Mouse (Mus musculus): ENCODE data around the gene Calm2. TPM values are rescaled to one million over a fixed set of nuclear protein-coding genes. Genes with fewer than 3 reads are reported as not detected.

Gene Calm2
- polyA plus RNA-seq, 1 experiment: 271 TPM

- no peaks in the 10 kb centered on the region for H3K79me2 ChIP-seq (ENCODE audit: control insufficient read depth, insufficient read depth)
- no peak overlapping the region for H3K4me3 ChIP-seq
- H3K4me2 ChIP-seq (ENCODE audit: low read depth): no peak overlapping the region
- H3ac ChIP-seq (ENCODE audit: control insufficient read depth, insufficient read length): no peak overlapping the region
- no peaks in the 10 kb centered on the region for H3K27me3 ChIP-seq (ENCODE audit: control insufficient read depth, insufficient read depth, insufficient read length)
- TF ChIP-seq MYOD1 (IDR thresholded peaks at IDR 0.05; ENCODE audit: control insufficient read depth in 1 of 3, insufficient read length in 2 of 3, low read depth in 2 of 3): no peak
- TF ChIP-seq TCF3 (IDR thresholded peaks at IDR 0.05; ENCODE audit: insufficient read length, low read depth): no peak
- TF ChIP-seq POLR2AphosphoS2 (IDR thresholded peaks at IDR 0.05; ENCODE audit: insufficient read length, low read depth): no peak
- TF ChIP-seq CEBPB (IDR thresholded peaks at IDR 0.05; ENCODE audit: insufficient read depth, poor library complexity, severe bottlenecking): no peak
- no peak for TF ChIP-seq SRF (IDR thresholded peaks at IDR 0.05; ENCODE audit: control insufficient read depth, insufficient read length, low read depth)
- TF ChIP-seq MYOG (IDR thresholded peaks at IDR 0.05; ENCODE audit: control insufficient read depth in 1 of 3, insufficient read depth in 1 of 3, insufficient read length in 2 of 3, low read depth in 2 of 3): no peak
- TF ChIP-seq E2F4 (IDR thresholded peaks at IDR 0.05; ENCODE audit: insufficient read depth): no peak
- TF ChIP-seq TCF12 (IDR thresholded peaks at IDR 0.05; ENCODE audit: insufficient read depth, poor library complexity, severe bottlenecking): no peak
- TF ChIP-seq USF1 (IDR thresholded peaks at IDR 0.05; ENCODE audit: low read depth): no peak
- TF ChIP-seq REST (IDR thresholded peaks at IDR 0.05; ENCODE audit: insufficient read depth, insufficient read length): no peak
- TF ChIP-seq POLR2A (IDR thresholded peaks at IDR 0.05; ENCODE audit: insufficient read length, low read depth): no peak
- no peaks in the 10 kb centered on the region for H3K36me3 ChIP-seq (ENCODE audit: control insufficient read depth, insufficient read depth)
These were observed 24.1 kb upstream of the Calm2 start for GRCm38 (mm10) chr17:87470797-87471196.

- TF ChIP-seq MYOD1 (IDR thresholded peaks at IDR 0.05; ENCODE audit: control insufficient read depth in 1 of 3, insufficient read length in 2 of 3, low read depth in 2 of 3) (no peak), MAX (IDR thresholded peaks at IDR 0.05; ENCODE audit: low read depth) (no peak), POLR2A (IDR thresholded peaks at IDR 0.05; ENCODE audit: insufficient read length, low read depth) (no peak), TCF3 (IDR thresholded peaks at IDR 0.05; ENCODE audit: insufficient read length, low read depth) (no peak), SRF (IDR thresholded peaks at IDR 0.05; ENCODE audit: control insufficient read depth, insufficient read length, low read depth) (no peak), POLR2AphosphoS2 (IDR thresholded peaks at IDR 0.05; ENCODE audit: insufficient read length, low read depth) (no peak), REST (IDR thresholded peaks at IDR 0.05; ENCODE audit: insufficient read depth, insufficient read length) (no peak), MYOG (IDR thresholded peaks at IDR 0.05; ENCODE audit: control insufficient read depth in 1 of 3, insufficient read depth in 1 of 3, insufficient read length in 2 of 3, low read depth in 2 of 3) (no peak), TCF12 (IDR thresholded peaks at IDR 0.05; ENCODE audit: insufficient read depth, poor library complexity, severe bottlenecking) (no peak), CEBPB (IDR thresholded peaks at IDR 0.05; ENCODE audit: insufficient read depth, poor library complexity, severe bottlenecking) (no peak), E2F4 (IDR thresholded peaks at IDR 0.05; ENCODE audit: insufficient read depth) (no peak)
- H3K36me3 ChIP-seq (ENCODE audit: control insufficient read depth, insufficient read depth): no peaks in the 10 kb centered on the region
- H3K4me3 ChIP-seq: no peak overlapping the region
- H3ac ChIP-seq (ENCODE audit: control insufficient read depth, insufficient read length): no peak overlapping the region
- no peaks in the 10 kb centered on the region for H3K79me2 ChIP-seq (ENCODE audit: control insufficient read depth, insufficient read depth)
- H3K27me3 ChIP-seq (ENCODE audit: control insufficient read depth, insufficient read depth, insufficient read length): no peaks in the 10 kb centered on the region
- H3K4me2 ChIP-seq (ENCODE audit: low read depth): no peak overlapping the region
These were observed 23.5 kb upstream of the Calm2 start for GRCm38 (mm10) chr17:87470282-87470681.

DNA sequence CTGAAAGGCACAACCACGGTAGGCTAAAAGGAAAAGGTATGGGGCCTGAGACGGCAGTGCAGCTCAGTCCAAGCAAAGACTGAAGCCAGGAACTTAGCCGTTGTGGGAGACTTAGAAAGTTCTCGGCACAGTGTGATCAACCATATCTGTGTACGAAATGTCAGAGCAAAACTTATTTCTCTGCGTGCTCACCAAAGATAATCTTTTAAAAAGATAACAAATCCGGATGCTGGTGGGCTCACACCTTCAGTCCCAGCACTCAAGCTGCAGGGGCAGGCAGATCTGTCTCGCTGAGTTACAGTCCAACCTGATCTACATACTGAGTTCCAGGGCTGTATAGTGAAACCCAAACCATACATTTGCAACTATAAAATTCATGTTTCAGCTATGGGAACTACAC is 22.7 kb upstream of the Calm2 start:
- Histone ChIP-seq H3K36me3 (ENCODE audit: control insufficient read depth, insufficient read depth) (no peaks in the 10 kb centered on the region), H3K4me3 (no peak overlapping the region), H3ac (ENCODE audit: control insufficient read depth, insufficient read length) (no peak overlapping the region), H3K27me3 (ENCODE audit: control insufficient read depth, insufficient read depth, insufficient read length) (no peaks in the 10 kb centered on the region), H3K79me2 (ENCODE audit: control insufficient read depth, insufficient read depth) (no peaks in the 10 kb centered on the region), H3K4me2 (ENCODE audit: low read depth) (no peak overlapping the region)
- no peak for TF ChIP-seq TCF3 (IDR thresholded peaks at IDR 0.05; ENCODE audit: insufficient read length, low read depth)
- no peak for TF ChIP-seq SRF (IDR thresholded peaks at IDR 0.05; ENCODE audit: control insufficient read depth, insufficient read length, low read depth)
- no peak for TF ChIP-seq MAX (IDR thresholded peaks at IDR 0.05; ENCODE audit: low read depth)
- no peak for TF ChIP-seq USF1 (IDR thresholded peaks at IDR 0.05; ENCODE audit: low read depth)
- no peak for TF ChIP-seq TCF12 (IDR thresholded peaks at IDR 0.05; ENCODE audit: insufficient read depth, poor library complexity, severe bottlenecking)
- no peak for TF ChIP-seq MYOD1 (IDR thresholded peaks at IDR 0.05; ENCODE audit: control insufficient read depth in 1 of 3, insufficient read length in 2 of 3, low read depth in 2 of 3)
- TF ChIP-seq REST (IDR thresholded peaks at IDR 0.05; ENCODE audit: insufficient read depth, insufficient read length): no peak
- no peak for TF ChIP-seq POLR2AphosphoS2 (IDR thresholded peaks at IDR 0.05; ENCODE audit: insufficient read length, low read depth)
- no peak for TF ChIP-seq CEBPB (IDR thresholded peaks at IDR 0.05; ENCODE audit: insufficient read depth, poor library complexity, severe bottlenecking)
- TF ChIP-seq MYOG (IDR thresholded peaks at IDR 0.05; ENCODE audit: control insufficient read depth in 1 of 3, insufficient read depth in 1 of 3, insufficient read length in 2 of 3, low read depth in 2 of 3): no peak
- TF ChIP-seq POLR2A (IDR thresholded peaks at IDR 0.05; ENCODE audit: insufficient read length, low read depth): no peak
- no peak for TF ChIP-seq E2F4 (IDR thresholded peaks at IDR 0.05; ENCODE audit: insufficient read depth)

GRCm38 (mm10) chr17:87468616-87469015 is 21.9 kb upstream of the Calm2 start:
- Histone ChIP-seq H3K4me3 (no peak overlapping the region), H3K27me3 (ENCODE audit: control insufficient read depth, insufficient read depth, insufficient read length) (no peaks in the 10 kb centered on the region), H3K79me2 (ENCODE audit: control insufficient read depth, insufficient read depth) (no peaks in the 10 kb centered on the region), H3K4me2 (ENCODE audit: low read depth) (no peak overlapping the region), H3K36me3 (ENCODE audit: control insufficient read depth, insufficient read depth) (no peaks in the 10 kb centered on the region), H3ac (ENCODE audit: control insufficient read depth, insufficient read length) (no peak overlapping the region)
- TF ChIP-seq SRF (IDR thresholded peaks at IDR 0.05; ENCODE audit: control insufficient read depth, insufficient read length, low read depth) (no peak), REST (IDR thresholded peaks at IDR 0.05; ENCODE audit: insufficient read depth, insufficient read length) (no peak), POLR2A (IDR thresholded peaks at IDR 0.05; ENCODE audit: insufficient read length, low read depth) (no peak), MYOD1 (IDR thresholded peaks at IDR 0.05; ENCODE audit: control insufficient read depth in 1 of 3, insufficient read length in 2 of 3, low read depth in 2 of 3) (no peak), CEBPB (IDR thresholded peaks at IDR 0.05; ENCODE audit: insufficient read depth, poor library complexity, severe bottlenecking) (no peak), MYOG (IDR thresholded peaks at IDR 0.05; ENCODE audit: control insufficient read depth in 1 of 3, insufficient read depth in 1 of 3, insufficient read length in 2 of 3, low read depth in 2 of 3) (no peak), POLR2AphosphoS2 (IDR thresholded peaks at IDR 0.05; ENCODE audit: insufficient read length, low read depth) (no peak), USF1 (IDR thresholded peaks at IDR 0.05; ENCODE audit: low read depth) (no peak), TCF12 (IDR thresholded peaks at IDR 0.05; ENCODE audit: insufficient read depth, poor library complexity, severe bottlenecking) (no peak), E2F4 (IDR thresholded peaks at IDR 0.05; ENCODE audit: insufficient read depth) (no peak), TCF3 (IDR thresholded peaks at IDR 0.05; ENCODE audit: insufficient read length, low read depth) (no peak), MAX (IDR thresholded peaks at IDR 0.05; ENCODE audit: low read depth) (no peak)
